Mouse (Mus musculus) neural tube, postnatal 0 days (tissue): Measurements from ENCODE around the gene Gpd2. TPM values are rescaled to one million over a fixed set of nuclear protein-coding genes. Genes with fewer than 3 reads are reported as not detected.

Experiments
- polyA plus RNA-seq: library from polyadenylated mRNA; unstranded; fragments of >200 nt; fragmentation: Nextera tagmentation; extraction: Ambion mirVana; gene quantifications from 2 replicates; pipeline ENCODE4 v1.2.1, GENCODE M21; 2015

The Gpd2 gene
- 26.8 and 31.0 TPM in 2 replicates for polyA plus RNA-seq

GRCm38 (mm10) chr2:57237475-57237919, at the start of gene Gpd2:
TSS of gene Gpd2 (plus strand) at chr2:57237635.

Other genes with a start within 250 kb of the Gpd2 start
- gene Nr4a2, start 113.6 kb upstream of the Gpd2 start, polyA plus RNA-seq, result 10.5 and 10.6 TPM in 2 replicates